Comparison of ENCODE assay signal across 11 mouse cellular contexts in the genomic region with DNA sequence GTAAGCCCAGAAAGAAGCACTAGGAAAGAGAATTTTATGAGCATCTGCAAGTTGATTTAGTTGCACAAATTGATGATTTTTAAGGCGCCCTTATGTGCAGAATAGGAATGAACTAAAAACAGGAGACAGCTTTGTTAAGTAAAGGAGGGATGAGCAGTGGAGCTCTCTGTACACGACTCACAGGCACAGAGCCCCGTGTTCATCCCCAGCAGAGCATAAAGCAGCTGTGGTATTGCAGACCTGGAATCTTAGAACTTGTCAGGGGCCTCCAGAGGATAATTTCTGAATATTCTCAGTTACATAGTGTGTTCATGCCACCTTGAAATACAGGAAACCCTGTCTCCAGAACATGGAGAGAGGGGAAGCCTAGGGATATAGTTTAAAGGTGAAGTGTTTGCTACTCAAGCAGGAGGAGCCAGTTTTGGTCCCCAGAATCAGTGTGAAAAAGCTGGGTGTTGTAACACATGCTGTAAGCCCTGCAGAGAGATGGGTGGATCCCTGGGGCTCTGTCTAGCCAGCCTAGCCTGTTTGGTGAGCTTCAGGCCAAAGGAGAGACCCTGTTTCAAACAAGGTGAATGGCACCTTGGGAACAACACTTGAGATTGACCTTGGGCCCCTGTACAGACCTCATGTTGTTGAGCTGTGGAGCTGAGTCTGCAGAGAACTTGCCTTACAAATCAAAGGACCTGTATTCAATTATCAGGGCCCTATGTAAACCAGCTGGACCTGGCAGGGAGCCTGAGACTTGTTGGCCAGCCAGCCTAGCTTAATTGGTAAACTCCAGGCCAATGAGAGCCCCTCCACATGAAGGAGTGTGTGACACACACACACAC. TPM values are rescaled to one million over a fixed set of nuclear protein-coding genes. Genes with fewer than 3 reads are reported as not detected.
DNase-seq lines count a peak whose midpoint lies in the region; ATAC-seq and TF ChIP-seq lines count a peak whose summit lies in the region.
"Had no signal": no experiment of that assay in that cellular context is flagged by ENCODE, and none has a peak within 500 bp of the region (broad histone marks: within the 10 kb centered on the region; RNA-seq: fewer than 3 reads in every experiment).

No protein-coding gene starts in this region.

- DNase-seq in ES-E14 (ENCODE audit: low read depth, low spot score): no peak
- peak; percentile 60 for DNase-seq in forelimb bud, embryonic 11.5 days (ENCODE audit: low read depth, low spot score)
- DNase-seq in gastrocnemius, postnatal 4 days (ENCODE audit: low spot score in 2 of 2): no peak
- DNase-seq in gastrocnemius, postnatal 25 days: no peak
- no peak for DNase-seq in gastrocnemius, postnatal 14 days
- DNase-seq: adrenal gland, postnatal 25 days had no signal

- no peaks in the 10 kb centered on the region for H3K9me3 ChIP-seq in forebrain, embryonic 13.5 days (replicated peaks)
- no peaks in the 10 kb centered on the region for H3K9me3 ChIP-seq in forebrain, embryonic 12.5 days
- H3K9me3 ChIP-seq in ES-E14 (ENCODE audit: control insufficient read depth, insufficient read depth, low read depth, low read length): no peaks in the 10 kb centered on the region
- no peaks in the 10 kb centered on the region for H3K9me3 ChIP-seq in limb, embryonic 12.5 days

- H3K36me3 ChIP-seq in forebrain, embryonic 13.5 days (ENCODE audit: poor library complexity, severe bottlenecking): peaks cover 7% of the 10 kb centered on the region; the same call in 1 of the 2 replicates
- H3K36me3 ChIP-seq in forebrain, embryonic 12.5 days (replicated peaks): peaks cover 3% of the 10 kb centered on the region
- H3K36me3 ChIP-seq in ES-E14 (ENCODE audit: control insufficient read depth, insufficient read depth, low read length, poor library complexity, severe bottlenecking): no peaks in the 10 kb centered on the region
- peaks cover 2% of the 10 kb centered on the region; the same call in 1 of the 2 replicates for H3K36me3 ChIP-seq in limb, embryonic 12.5 days

- H3K4me2 ChIP-seq in forebrain, embryonic 13.5 days: no peak overlapping the region
- H3K4me2 ChIP-seq in forebrain, embryonic 12.5 days: no peak overlapping the region
- H3K4me2 ChIP-seq in limb, embryonic 12.5 days: no peak overlapping the region
- H3K4me2 ChIP-seq: hindbrain, embryonic 14.5 days had no signal

- H3K27ac ChIP-seq in forebrain, embryonic 13.5 days: no peak overlapping the region
- H3K27ac ChIP-seq in forebrain, embryonic 12.5 days: no peak overlapping the region
- H3K27ac ChIP-seq in ES-E14 (ENCODE audit: insufficient read depth, low read depth, low read length, poor library complexity, severe bottlenecking): 0 out of 2 replicates have a peak overlapping the region, but pooled peaks have one; percentile 8
- peak overlapping the region; percentile 70 for H3K27ac ChIP-seq in limb, embryonic 12.5 days
- H3K27ac ChIP-seq: hindbrain, embryonic 14.5 days had no signal

- in situ Hi-C loops in ES-E14 (cut with MboI; ENCODE audit: low sequenced_read_pairs in 2 of 2, unreplicated experiment in 2 of 2): no loop called here

- intact Hi-C loops in gastrocnemius, postnatal 14 days (cut with DNase I; ENCODE audit: low total_unique reads): no loop called here

- 0 out of 2 replicates have a peak, but pooled peaks cover 5% of the 10 kb centered on the region for H3K4me1 ChIP-seq in forebrain, embryonic 13.5 days
- 0 out of 2 replicates have a peak, but pooled peaks cover 3% of the 10 kb centered on the region for H3K4me1 ChIP-seq in forebrain, embryonic 12.5 days
- H3K4me1 ChIP-seq in ES-E14 (ENCODE audit: control insufficient read depth in 2 of 2, insufficient read depth in 2 of 2, low read length in 2 of 2, poor library complexity in 1 of 2): peaks cover 0 to 14% of the 10 kb centered on the region in 2 experiments; a peak in 1 of 4 replicates
- H3K4me1 ChIP-seq in limb, embryonic 12.5 days (replicated peaks): peaks cover 8% of the 10 kb centered on the region

- no peak overlapping the region for H3K9ac ChIP-seq in forebrain, embryonic 13.5 days
- no peak overlapping the region for H3K9ac ChIP-seq in forebrain, embryonic 12.5 days
- H3K9ac ChIP-seq in ES-E14 (ENCODE audit: insufficient read depth, low read depth, low read length, poor library complexity, severe bottlenecking): no peak overlapping the region
- H3K9ac ChIP-seq in limb, embryonic 12.5 days (replicated peaks): no peak overlapping the region
- H3K9ac ChIP-seq: hindbrain, embryonic 14.5 days had no signal

- no peak overlapping the region for H3K4me3 ChIP-seq in forebrain, embryonic 13.5 days
- no peak overlapping the region for H3K4me3 ChIP-seq in forebrain, embryonic 12.5 days (replicated peaks)
- H3K4me3 ChIP-seq in ES-E14 (ENCODE audit: insufficient read depth in 1 of 2, low read depth in 1 of 2, low read length in 2 of 2, poor library complexity in 1 of 2, severe bottlenecking in 1 of 2): no peak overlapping the region
- no peak overlapping the region for H3K4me3 ChIP-seq in limb, embryonic 12.5 days (replicated peaks)

- 71% methylated on average over 3 of the region's 3 CpGs for WGBS in forebrain, embryonic 13.5 days
- WGBS in forebrain, embryonic 12.5 days: 77% methylated on average over 3 of the region's 3 CpGs
- WGBS in limb, embryonic 12.5 days: 54% methylated on average over 3 of the region's 3 CpGs

- ATAC-seq in forebrain, embryonic 13.5 days: peak; percentile 51; the same call in 1 of the 2 replicates
- no peak for ATAC-seq in forebrain, embryonic 12.5 days (ENCODE audit: low FRiP score)
- peak; percentile 81 for ATAC-seq in limb, embryonic 12.5 days (ENCODE audit: insufficient number of reproducible peaks, insufficient read depth, low FRiP score, low TSS enrichment, low read depth)

- H3K27me3 ChIP-seq in forebrain, embryonic 13.5 days: no peaks in the 10 kb centered on the region
- no peaks in the 10 kb centered on the region for H3K27me3 ChIP-seq in forebrain, embryonic 12.5 days
- no peaks in the 10 kb centered on the region for H3K27me3 ChIP-seq in limb, embryonic 12.5 days

TF ChIP-seq in ES-E14, 5 proteins besides CTCF, POLR2A, EP300 and RAD21:
- TF ChIP-seq HCFC1 (IDR thresholded peaks at IDR 0.05; ENCODE audit: borderline replicate concordance, insufficient read depth, low read length) (no peak), MAFK (IDR thresholded peaks at IDR 0.05; ENCODE audit: insufficient read depth, low read depth, low read length) (no peak), CHD2 (IDR thresholded peaks at IDR 0.05; ENCODE audit: low read depth, low read length) (no peak), ZC3H11A (IDR thresholded peaks at IDR 0.05; ENCODE audit: borderline replicate concordance, low read depth, low read length) (no peak), ZNF384 (IDR thresholded peaks at IDR 0.05; ENCODE audit: low read depth, low read length) (no peak)
TF ChIP-seq in ES-E14: peak in this region for 0.

RNA-seq across cellular contexts. Expression of gene Rufy3, which starts 10.9 kb away (rescaled TPM):
- 192 and 200 TPM in 2 replicates for polyA plus RNA-seq in forebrain, embryonic 13.5 days (2015; fragmentation: Nextera tagmentation; extraction: Ambion mirVana)
- polyA plus RNA-seq in forebrain, embryonic 12.5 days (2016; fragmentation: Nextera tagmentation; extraction: Ambion mirVana): 166 and 178 TPM in 2 replicates
- 10.8 and 15.0 TPM in 2 replicates for total RNA-seq in ES-E14 (2012; rRNA removed)
- 13.8 TPM in 2 replicates for polyA plus RNA-seq in limb, embryonic 12.5 days (2016; fragmentation: Nextera tagmentation; extraction: Ambion mirVana)
- total RNA-seq in gastrocnemius, postnatal 4 days (2021): 10 to 100 TPM; 13.8 to 14.5 TPM
- total RNA-seq in gastrocnemius, postnatal 25 days (2021): 1 to 10 TPM; 6.8 to 8.4 TPM
- 1 to 10 TPM; 7.0 to 8.4 TPM for total RNA-seq in gastrocnemius, postnatal 14 days (2021)

RNA-seq across cellular contexts. Expression of gene Utp3, which starts 21.5 kb away (rescaled TPM):
- polyA plus RNA-seq in forebrain, embryonic 13.5 days (2015; fragmentation: Nextera tagmentation; extraction: Ambion mirVana): 57.2 and 62.9 TPM in 2 replicates
- 65.0 and 68.5 TPM in 2 replicates for polyA plus RNA-seq in forebrain, embryonic 12.5 days (2016; fragmentation: Nextera tagmentation; extraction: Ambion mirVana)
- 43.4 and 71.0 TPM in 2 replicates for total RNA-seq in ES-E14 (2012; rRNA removed)
- 71.1 and 81.0 TPM in 2 replicates for polyA plus RNA-seq in limb, embryonic 12.5 days (2016; fragmentation: Nextera tagmentation; extraction: Ambion mirVana)
- 10 to 100 TPM; 34.1 to 35.1 TPM for total RNA-seq in gastrocnemius, postnatal 4 days (2021)
- total RNA-seq in gastrocnemius, postnatal 25 days (2021): 10 to 100 TPM; 21.7 to 22.5 TPM
- 10 to 100 TPM; 22.5 to 23.4 TPM for total RNA-seq in gastrocnemius, postnatal 14 days (2021)

RNA-seq across cellular contexts. Expression of gene Jchain, which starts 48.0 kb away (rescaled TPM):
- 0.18 and 0.38 TPM in 2 replicates for polyA plus RNA-seq in forebrain, embryonic 13.5 days (2015; fragmentation: Nextera tagmentation; extraction: Ambion mirVana)
- polyA plus RNA-seq in forebrain, embryonic 12.5 days (2016; fragmentation: Nextera tagmentation; extraction: Ambion mirVana): 0.31 and 0.56 TPM in 2 replicates
- 0.42 and 2.2 TPM in 2 replicates for total RNA-seq in ES-E14 (2012; rRNA removed)
- not detected in 2 replicates for polyA plus RNA-seq in limb, embryonic 12.5 days (2016; fragmentation: Nextera tagmentation; extraction: Ambion mirVana)
- total RNA-seq in gastrocnemius, postnatal 4 days (2021): under 1 TPM; 0.31 to 0.32 TPM
- total RNA-seq in gastrocnemius, postnatal 25 days (2021): under 1 TPM; 0.32 to 0.33 TPM
- under 1 TPM; 0.24 to 0.43 TPM for total RNA-seq in gastrocnemius, postnatal 14 days (2021)
- polyA plus RNA-seq: C2C12 had no signal

Comparison
In these comparisons a context has a peak if more than half of its experiments do, and no peak if none do; other contexts are left out.
1. H3K27ac ChIP-seq: peak in ES-E14 (single experiment) and limb, embryonic 12.5 days (single experiment); none in forebrain, embryonic 13.5 days (single experiment) and forebrain, embryonic 12.5 days (single experiment).